In the genomic region with DNA sequence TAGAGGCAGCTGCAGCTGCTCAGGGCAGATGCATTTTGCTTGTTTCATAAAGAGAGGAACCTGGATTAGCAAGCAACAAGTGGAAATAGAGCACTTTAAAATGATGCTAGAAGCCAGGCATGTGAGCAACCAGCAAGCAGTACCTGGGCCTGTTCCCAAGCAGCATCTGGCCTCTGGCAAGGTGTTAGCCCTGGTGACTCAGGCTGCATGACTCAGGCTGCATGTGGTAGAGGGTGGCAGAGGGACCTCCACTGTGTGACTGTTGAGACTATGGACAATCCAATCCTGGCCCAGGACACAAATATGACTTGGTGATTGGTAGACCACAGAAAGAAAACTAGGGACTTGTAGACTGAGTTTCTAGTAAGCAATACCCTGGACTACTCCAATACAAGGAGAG, we compare ENCODE assay signal across 25 mouse cellular contexts. TPM values are rescaled to one million over a fixed set of nuclear protein-coding genes. Genes with fewer than 3 reads are reported as not detected.
DNase-seq lines count a peak whose midpoint lies in the region; ATAC-seq and TF ChIP-seq lines count a peak whose summit lies in the region.
"Had no signal": no experiment of that assay in that cellular context is flagged by ENCODE, and none has a peak within 500 bp of the region (broad histone marks: within the 10 kb centered on the region; RNA-seq: fewer than 3 reads in every experiment).

No protein-coding gene starts in this region.

- H3K27ac ChIP-seq in limb, embryonic 11.5 days (replicated peaks; ENCODE audit: low read depth, low read length), result no peak overlapping the region
- no peak overlapping the region for H3K27ac ChIP-seq in limb, embryonic 10.5 days
- no peak overlapping the region for H3K27ac ChIP-seq in gastrocnemius, adult 2 months
- H3K27ac ChIP-seq: heart, embryonic 15.5 days; hindbrain, embryonic 10.5 days; hindbrain, embryonic 13.5 days; intestine, embryonic 15.5 days had no signal

- no peak overlapping the region for H3K4me2 ChIP-seq in limb, embryonic 11.5 days (ENCODE audit: low read depth, severe bottlenecking)
- H3K4me2 ChIP-seq: heart, embryonic 12.5 days; heart, embryonic 15.5 days; hindbrain, embryonic 13.5 days; intestine, embryonic 15.5 days had no signal

- DNase-seq in adrenal gland, adult 2 months, result peak; percentile 14
- no peak for DNase-seq in adrenal gland, adult 18-20 months (ENCODE audit: low spot score in 2 of 2)
- peak; percentile 19 for DNase-seq in limb, embryonic 11.5 days (ENCODE audit: low spot score)
- no peak for DNase-seq in limb, embryonic 10.5 days (ENCODE audit: low spot score)
- DNase-seq in fibroblast of lung, adult 2 months (ENCODE audit: low read depth), result peak; percentile 27
- DNase-seq in gastrocnemius, adult 2 months, result no peak
- DNase-seq: adrenal gland, adult 8-10 months; cerebellum, adult 11 months; cerebellum, adult 2 months; cerebellum, postnatal 14 days; forebrain, postnatal 0 days; gastrocnemius, postnatal 10 days; gastrocnemius, postnatal 36 days; heart, postnatal 10 days; heart, postnatal 36 days; kidney, adult 11 months; kidney, adult 8-10 months had no signal

- intact Hi-C loops in gastrocnemius, adult 2 months (cut with DNase I), result no loop called here

- H3K9ac ChIP-seq in limb, embryonic 11.5 days (ENCODE audit: low read length), result no peak overlapping the region
- H3K9ac ChIP-seq: forebrain, postnatal 0 days; heart, embryonic 12.5 days; heart, embryonic 15.5 days; hindbrain, embryonic 13.5 days; intestine, embryonic 15.5 days had no signal

- H3K4me1 ChIP-seq in limb, embryonic 11.5 days (ENCODE audit: control insufficient read depth, insufficient read depth, low read length), result no peaks in the 10 kb centered on the region
- no peaks in the 10 kb centered on the region for H3K4me1 ChIP-seq in limb, embryonic 10.5 days
- H3K4me1 ChIP-seq: heart, embryonic 12.5 days; heart, embryonic 15.5 days; hindbrain, embryonic 10.5 days; hindbrain, embryonic 13.5 days; intestine, embryonic 15.5 days had no signal

- H3K4me3 ChIP-seq in limb, embryonic 11.5 days (ENCODE audit: low read depth, low read length), result no peak overlapping the region
- H3K4me3 ChIP-seq in limb, embryonic 10.5 days, result no peak overlapping the region
- H3K4me3 ChIP-seq in gastrocnemius, adult 2 months, result no peak overlapping the region
- H3K4me3 ChIP-seq: heart, embryonic 12.5 days; heart, embryonic 15.5 days; hindbrain, embryonic 10.5 days; hindbrain, embryonic 13.5 days; intestine, embryonic 15.5 days had no signal

- ATAC-seq in limb, embryonic 11.5 days (ENCODE audit: insufficient number of reproducible peaks, low FRiP score, low TSS enrichment, low read depth), result no peak
- ATAC-seq: forebrain, embryonic 14.5 days; forebrain, postnatal 0 days; hindbrain, embryonic 16.5 days; intestine, embryonic 15.5 days; Patski had no signal

- no peaks in the 10 kb centered on the region for H3K27me3 ChIP-seq in limb, embryonic 11.5 days (ENCODE audit: control insufficient read depth, insufficient read depth, low read length)
- H3K27me3 ChIP-seq in limb, embryonic 10.5 days (ENCODE audit: low read depth, poor library complexity, severe bottlenecking), result no peaks in the 10 kb centered on the region
- H3K27me3 ChIP-seq: heart, embryonic 12.5 days; heart, embryonic 15.5 days; hindbrain, embryonic 13.5 days; intestine, embryonic 15.5 days; Patski had no signal

- no peaks in the 10 kb centered on the region for H3K36me3 ChIP-seq in limb, embryonic 11.5 days (ENCODE audit: control insufficient read depth, insufficient read depth, low read length)
- no peaks in the 10 kb centered on the region for H3K36me3 ChIP-seq in limb, embryonic 10.5 days
- H3K36me3 ChIP-seq: heart, embryonic 12.5 days; heart, embryonic 15.5 days; hindbrain, embryonic 10.5 days; hindbrain, embryonic 13.5 days; intestine, embryonic 15.5 days had no signal

- H3K9me3 ChIP-seq in limb, embryonic 11.5 days (ENCODE audit: control insufficient read depth, low read length), result no peaks in the 10 kb centered on the region; the same call in 1 of the 2 replicates
- H3K9me3 ChIP-seq in limb, embryonic 10.5 days (replicated peaks), result no peaks in the 10 kb centered on the region
- H3K9me3 ChIP-seq: heart, embryonic 15.5 days; hindbrain, embryonic 13.5 days; intestine, embryonic 15.5 days had no signal

- TF ChIP-seq CTCF in gastrocnemius, adult 2 months (IDR thresholded peaks at IDR 0.05), result no peak

RNA-seq across cellular contexts. Expression of a gene that starts 56.0 kb away (rescaled TPM):
- total RNA-seq in adrenal gland, adult 2 months (2021), result 100 to 1,000 TPM; 134 to 163 TPM
- 3.5 and 4.0 TPM in 2 replicates for polyA plus RNA-seq in adrenal gland, adult 2 months (2012; rRNA removed)
- total RNA-seq in adrenal gland, adult 18-20 months (2021), result 100 to 1,000 TPM; 101 to 136 TPM
- polyA plus RNA-seq in limb, embryonic 11.5 days (2014; fragmentation: Nextera tagmentation; extraction: Ambion mirVana), result 284 and 297 TPM in 2 replicates
- 303 and 307 TPM in 2 replicates for polyA plus RNA-seq in limb, embryonic 10.5 days (2016; fragmentation: Nextera tagmentation; extraction: Ambion mirVana)
- 100 to 1,000 TPM in 1 of 2 experiments, 10 to 100 TPM in 1; 75.0 to 107 TPM for total RNA-seq in gastrocnemius, adult 2 months (2021)

Comparison
In these comparisons a context has a peak if more than half of its experiments do, and no peak if none do; other contexts are left out.
1. DNase-seq: peak in adrenal gland, adult 2 months (single experiment), limb, embryonic 11.5 days (single experiment) and fibroblast of lung, adult 2 months (single experiment); none in adrenal gland, adult 18-20 months (0 of 2), limb, embryonic 10.5 days (single experiment) and gastrocnemius, adult 2 months (single experiment).